Mouse (Mus musculus): ENCODE data around the gene Nkd2. TPM values are rescaled to one million over a fixed set of nuclear protein-coding genes. Genes with fewer than 3 reads are reported as not detected.

Nkd2 gene
- polyA plus RNA-seq, 1 experiment from 2014 or later, result 3.4 TPM

- no peak overlapping the region for H3K9ac ChIP-seq
- no peaks in the 10 kb centered on the region for H3K27me3 ChIP-seq
- H3K27ac ChIP-seq, result no peak overlapping the region
- H3K9me3 ChIP-seq (replicated peaks), result no peaks in the 10 kb centered on the region
- no peak for ATAC-seq
- 84% methylated on average over 3 of the region's 3 CpGs for WGBS
- peaks cover 85% of the 10 kb centered on the region for H3K36me3 ChIP-seq (ENCODE audit: poor library complexity, severe bottlenecking)
- no peaks in the 10 kb centered on the region for H3K4me1 ChIP-seq
- H3K4me2 ChIP-seq, result no peak overlapping the region
- H3K4me3 ChIP-seq, result no peak overlapping the region
Observed at GRCm38 (mm10) chr13:73812936-73813335, 34.5 kb downstream of the Nkd2 start.

- peaks cover 93% of the 10 kb centered on the region for H3K36me3 ChIP-seq (ENCODE audit: poor library complexity, severe bottlenecking)
- 95% methylated on average over 5 of the region's 5 CpGs for WGBS
- ATAC-seq, result no peak
- H3K4me2 ChIP-seq, result no peak overlapping the region
- no peak overlapping the region for H3K9ac ChIP-seq
- H3K4me3 ChIP-seq, result no peak overlapping the region
- no peaks in the 10 kb centered on the region for H3K4me1 ChIP-seq
- no peaks in the 10 kb centered on the region for H3K9me3 ChIP-seq (replicated peaks)
- no peaks in the 10 kb centered on the region for H3K27me3 ChIP-seq
- H3K27ac ChIP-seq, result no peak overlapping the region
Observed at GRCm38 (mm10) chr13:73804914-73805313, 42.5 kb downstream of the Nkd2 start.

DNA sequence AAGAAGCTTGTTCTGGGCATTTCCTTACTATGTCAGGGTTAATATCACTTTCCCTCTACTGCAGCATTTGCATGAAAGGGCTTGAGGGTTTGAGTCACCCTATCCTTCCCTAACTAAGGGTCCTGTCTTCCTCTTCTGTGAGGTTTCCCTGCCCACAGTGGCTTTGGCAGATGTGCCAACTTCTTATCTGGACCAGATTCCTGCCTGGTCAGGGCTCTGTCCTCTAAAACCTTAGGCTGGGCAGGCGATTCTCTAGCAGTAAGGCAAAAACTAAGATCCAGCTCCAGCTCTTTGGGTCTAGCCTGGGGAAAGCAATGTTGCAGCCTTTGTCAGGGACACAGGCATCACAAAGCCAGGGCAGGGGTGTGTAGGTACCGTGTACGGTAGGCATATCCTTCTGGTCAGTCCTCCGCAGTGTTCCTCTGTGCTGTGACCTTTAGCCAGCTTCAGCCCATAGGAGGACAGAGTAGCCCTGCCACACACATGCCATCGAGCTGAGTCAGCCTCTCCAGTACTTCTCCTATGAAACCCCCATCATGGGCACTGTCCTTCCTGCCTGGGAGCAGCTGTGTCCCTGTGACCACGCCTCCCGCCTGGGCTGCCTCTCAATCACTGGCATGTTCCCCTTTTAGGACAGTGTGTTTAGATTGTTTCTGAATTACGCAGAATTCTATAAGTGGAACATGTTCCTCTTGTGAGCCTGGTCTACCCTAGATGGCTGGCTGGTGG, 43.8 kb downstream of the Nkd2 start:
- Histone ChIP-seq H3K4me3 (no peak overlapping the region), H3K4me1 (no peaks in the 10 kb centered on the region), H3K27ac (no peak overlapping the region), H3K9me3 (replicated peaks) (no peaks in the 10 kb centered on the region), H3K36me3 (ENCODE audit: poor library complexity, severe bottlenecking) (peaks cover 92% of the 10 kb centered on the region), H3K4me2 (no peak overlapping the region), H3K27me3 (no peaks in the 10 kb centered on the region), H3K9ac (no peak overlapping the region)
- 93% methylated on average over 8 of the region's 8 CpGs for WGBS
- no peak for ATAC-seq

GRCm38 (mm10) chr13:73799110-73799509, 48.3 kb downstream of the Nkd2 start:
- WGBS, result 87% methylated on average over 5 of the region's 5 CpGs
- ATAC-seq, result no peak
- Histone ChIP-seq H3K36me3 (ENCODE audit: poor library complexity, severe bottlenecking) (peaks cover 99% of the 10 kb centered on the region), H3K27ac (no peak overlapping the region), H3K9me3 (replicated peaks) (no peaks in the 10 kb centered on the region), H3K27me3 (no peaks in the 10 kb centered on the region), H3K4me3 (no peak overlapping the region), H3K4me2 (no peak overlapping the region), H3K9ac (no peak overlapping the region), H3K4me1 (no peaks in the 10 kb centered on the region)

GRCm38 (mm10) chr13:73793171-73793570, 54.3 kb downstream of the Nkd2 start:
- WGBS, result 95% methylated on average over 5 of the region's 5 CpGs
- Histone ChIP-seq H3K27me3 (no peaks in the 10 kb centered on the region), H3K9ac (no peak overlapping the region), H3K4me1 (no peaks in the 10 kb centered on the region), H3K4me3 (no peak overlapping the region), H3K36me3 (ENCODE audit: poor library complexity, severe bottlenecking) (peaks cover 95% of the 10 kb centered on the region), H3K9me3 (replicated peaks) (no peaks in the 10 kb centered on the region), H3K4me2 (no peak overlapping the region), H3K27ac (no peak overlapping the region)
- ATAC-seq, result no peak

DNA sequence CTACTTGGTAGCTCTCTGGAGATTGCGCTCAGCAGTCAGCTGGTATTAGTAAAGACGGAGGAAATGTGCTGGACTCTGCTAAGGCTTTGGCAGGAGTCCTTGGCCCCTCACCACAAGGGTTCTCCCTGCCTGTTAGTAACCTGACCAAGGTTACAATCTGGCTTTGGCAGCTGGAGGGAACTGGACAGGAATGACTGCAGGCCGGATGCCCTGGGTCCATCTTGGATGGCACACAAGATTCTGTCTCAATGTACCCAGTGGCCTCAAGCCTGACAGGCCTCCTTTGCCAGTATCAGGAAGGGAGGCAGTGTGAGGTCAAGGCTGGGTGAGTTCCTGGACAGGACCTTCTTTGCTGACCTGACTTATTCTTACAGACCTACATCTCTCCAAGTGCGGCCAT, 55.3 kb downstream of the Nkd2 start:
- Histone ChIP-seq H3K27me3 (no peaks in the 10 kb centered on the region), H3K4me2 (no peak overlapping the region), H3K27ac (no peak overlapping the region), H3K4me1 (no peaks in the 10 kb centered on the region), H3K36me3 (ENCODE audit: poor library complexity, severe bottlenecking) (peaks cover 95% of the 10 kb centered on the region), H3K9ac (no peak overlapping the region), H3K9me3 (replicated peaks) (no peaks in the 10 kb centered on the region), H3K4me3 (no peak overlapping the region)
- WGBS, result 96% methylated on average over 4 of the region's 4 CpGs
- ATAC-seq, result no peak

- H3K9ac ChIP-seq, result no peak overlapping the region
- WGBS, result 39% methylated on average over 5 of the region's 5 CpGs
- no peaks in the 10 kb centered on the region for H3K4me1 ChIP-seq
- no peak overlapping the region for H3K4me2 ChIP-seq
- no peak overlapping the region for H3K4me3 ChIP-seq
- H3K36me3 ChIP-seq (ENCODE audit: poor library complexity, severe bottlenecking), result peaks cover 42% of the 10 kb centered on the region
- ATAC-seq, result no peak
- no peak overlapping the region for H3K27ac ChIP-seq
- no peaks in the 10 kb centered on the region for H3K9me3 ChIP-seq (replicated peaks)
- H3K27me3 ChIP-seq, result no peaks in the 10 kb centered on the region
Observed at GRCm38 (mm10) chr13:73782486-73782885, 64.9 kb downstream of the Nkd2 start.

DNA sequence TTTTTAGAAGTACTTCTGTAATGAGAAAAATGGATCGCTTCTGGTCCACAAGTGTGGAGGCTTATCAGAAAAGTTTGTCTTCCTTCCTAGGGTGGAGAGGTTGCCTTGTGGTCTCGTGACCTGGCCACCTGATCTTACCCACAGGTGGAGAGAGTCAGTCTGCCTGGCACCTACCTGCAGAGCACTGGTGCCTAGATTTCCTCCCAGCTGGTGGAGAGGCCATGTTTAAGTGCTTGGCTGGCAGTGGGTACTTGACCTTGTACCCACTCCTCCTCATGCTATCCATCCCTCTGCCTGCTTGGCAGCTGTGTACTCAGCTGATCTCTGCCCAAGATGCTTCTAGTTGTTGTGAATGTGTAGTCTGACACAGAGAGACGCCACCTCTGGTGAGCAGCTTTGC, 69.9 kb downstream of the Nkd2 start:
- no peaks in the 10 kb centered on the region for H3K27me3 ChIP-seq
- H3K4me2 ChIP-seq, result no peak overlapping the region
- H3K9ac ChIP-seq, result no peak overlapping the region
- no peak overlapping the region for H3K27ac ChIP-seq
- H3K9me3 ChIP-seq (replicated peaks), result no peaks in the 10 kb centered on the region
- 92% methylated on average over 3 of the region's 3 CpGs for WGBS
- H3K4me3 ChIP-seq, result no peak overlapping the region
- no peak for ATAC-seq
- peaks cover 6% of the 10 kb centered on the region; the same call in 1 of the 2 replicates for H3K36me3 ChIP-seq (ENCODE audit: poor library complexity, severe bottlenecking)
- H3K4me1 ChIP-seq, result peaks cover 8% of the 10 kb centered on the region; the same call in 1 of the 2 replicates

- Histone ChIP-seq H3K4me2 (no peak overlapping the region), H3K4me3 (no peak overlapping the region), H3K36me3 (ENCODE audit: poor library complexity, severe bottlenecking) (peaks cover 6% of the 10 kb centered on the region; the same call in 1 of the 2 replicates), H3K27ac (no peak overlapping the region), H3K4me1 (peaks cover 13% of the 10 kb centered on the region; the same call in 1 of the 2 replicates), H3K9me3 (replicated peaks) (no peaks in the 10 kb centered on the region), H3K27me3 (no peaks in the 10 kb centered on the region), H3K9ac (no peak overlapping the region)
- ATAC-seq, result no peak
- WGBS, result 86% methylated on average over 4 of the region's 4 CpGs
Observed at GRCm38 (mm10) chr13:73775786-73776185, 71.6 kb downstream of the Nkd2 start.

DNA sequence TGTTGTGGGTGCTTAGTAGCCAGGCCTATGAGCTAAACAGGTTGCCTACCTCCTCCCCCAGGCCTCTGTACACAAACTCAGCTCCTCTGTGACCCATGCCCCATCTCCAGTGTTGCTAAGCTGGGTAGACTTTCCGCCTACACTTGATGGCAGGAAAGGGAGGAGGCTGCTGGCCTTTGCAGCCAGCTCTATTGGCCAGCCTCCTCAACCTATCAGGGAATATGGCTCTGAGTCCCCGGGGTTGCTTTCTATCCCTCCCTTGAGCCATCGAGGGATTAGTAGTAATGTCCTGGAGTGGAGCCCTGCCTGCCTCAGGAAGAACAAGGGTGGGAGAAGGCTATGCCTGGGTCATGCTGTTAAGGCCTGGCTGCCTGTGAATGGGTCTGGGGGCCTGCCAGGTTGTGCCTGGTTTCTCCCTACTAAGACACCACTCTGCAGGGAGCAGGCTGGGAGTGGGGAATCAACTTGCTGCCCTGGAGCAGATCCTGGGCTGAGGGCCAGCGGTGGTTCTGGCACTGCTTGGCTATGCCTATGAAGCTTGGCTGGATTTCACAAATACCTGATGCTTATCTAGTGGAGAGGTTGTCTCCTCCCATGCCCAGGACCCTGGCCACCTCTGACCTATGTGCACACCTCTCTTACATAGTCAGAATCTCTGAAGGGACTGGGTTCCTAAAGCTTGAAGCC, 73.8 kb downstream of the Nkd2 start:
- Histone ChIP-seq H3K36me3 (ENCODE audit: poor library complexity, severe bottlenecking) (peaks cover 8% of the 10 kb centered on the region), H3K9me3 (replicated peaks) (no peaks in the 10 kb centered on the region), H3K4me1 (peaks cover 18% of the 10 kb centered on the region; the same call in 1 of the 2 replicates), H3K9ac (no peak overlapping the region), H3K4me3 (no peak overlapping the region), H3K27ac (peak overlapping the region; percentile 1; the same call in 1 of the 2 replicates), H3K27me3 (no peaks in the 10 kb centered on the region), H3K4me2 (no peak overlapping the region)
- ATAC-seq, result peak; percentile 42
- 43% methylated on average over 4 of the region's 4 CpGs for WGBS

- Histone ChIP-seq H3K9me3 (replicated peaks) (no peaks in the 10 kb centered on the region), H3K4me1 (peaks cover 26% of the 10 kb centered on the region; the same call in 1 of the 2 replicates), H3K9ac (no peak overlapping the region), H3K27me3 (no peaks in the 10 kb centered on the region), H3K4me3 (no peak overlapping the region), H3K27ac (no peak overlapping the region), H3K4me2 (no peak overlapping the region), H3K36me3 (ENCODE audit: poor library complexity, severe bottlenecking) (peaks cover 8% of the 10 kb centered on the region)
- WGBS, result 62% methylated on average over 2 of the region's 2 CpGs
- ATAC-seq, result no peak
Observed at GRCm38 (mm10) chr13:73772655-73773054, 74.8 kb downstream of the Nkd2 start.

DNA sequence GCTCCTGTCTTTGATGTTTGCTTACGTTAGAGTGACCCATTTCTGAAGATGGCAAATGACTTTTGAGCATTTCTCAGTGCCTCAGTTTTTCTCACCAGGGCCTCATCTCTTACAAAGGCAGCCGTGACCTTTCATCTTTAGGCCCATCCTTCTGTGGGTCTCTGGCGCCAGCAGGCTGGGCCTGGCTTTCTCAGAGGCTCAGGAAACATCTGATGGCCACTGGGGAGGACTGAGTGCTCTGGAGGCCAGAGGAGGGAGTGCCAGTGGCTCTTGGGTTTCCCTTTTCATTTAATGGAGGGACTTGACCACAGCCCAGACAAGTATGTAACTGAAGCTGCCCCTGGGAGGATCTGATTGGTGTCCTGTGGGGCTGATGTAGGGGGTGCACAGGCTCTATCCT, 76.3 kb downstream of the Nkd2 start:
- peaks cover 8% of the 10 kb centered on the region for H3K36me3 ChIP-seq (ENCODE audit: poor library complexity, severe bottlenecking)
- H3K9me3 ChIP-seq (replicated peaks), result no peaks in the 10 kb centered on the region
- H3K9ac ChIP-seq, result no peak overlapping the region
- no peaks in the 10 kb centered on the region for H3K27me3 ChIP-seq
- peaks cover 39% of the 10 kb centered on the region for H3K4me1 ChIP-seq
- H3K27ac ChIP-seq, result no peak overlapping the region
- WGBS, result 63% methylated on average over 3 of the region's 3 CpGs
- no peak overlapping the region for H3K4me2 ChIP-seq
- H3K4me3 ChIP-seq, result no peak overlapping the region
- no peak for ATAC-seq
